Mouse (Mus musculus): Measurements from ENCODE around the gene Omg.

Omg gene

DNA sequence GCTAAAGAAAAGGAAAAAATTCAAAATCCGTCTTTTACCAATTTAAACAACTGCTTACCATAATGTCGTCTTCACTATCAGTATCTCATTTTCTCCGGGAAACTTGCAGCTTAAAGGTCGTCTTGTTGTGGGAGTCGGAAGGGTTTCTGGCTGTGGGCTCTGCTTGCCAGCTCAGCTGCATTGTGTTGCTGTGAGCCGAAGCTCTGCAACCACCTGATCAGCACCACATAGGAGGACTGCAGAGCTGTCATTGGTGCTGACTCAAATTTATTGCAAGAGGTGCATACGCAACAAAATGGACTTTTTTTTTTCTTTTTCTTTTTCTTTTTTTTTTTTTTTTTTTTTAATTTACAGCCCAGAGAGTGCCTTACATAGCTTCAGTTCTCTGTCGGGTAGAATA, at the start of gene Omg:
Gene Omg (minus strand): TSS at position 240 of the 400 bp plus-strand sequence.
- peak; percentile 51 to 60 for DNase-seq (ENCODE audit: low spot score in 2 of 2)

DNA sequence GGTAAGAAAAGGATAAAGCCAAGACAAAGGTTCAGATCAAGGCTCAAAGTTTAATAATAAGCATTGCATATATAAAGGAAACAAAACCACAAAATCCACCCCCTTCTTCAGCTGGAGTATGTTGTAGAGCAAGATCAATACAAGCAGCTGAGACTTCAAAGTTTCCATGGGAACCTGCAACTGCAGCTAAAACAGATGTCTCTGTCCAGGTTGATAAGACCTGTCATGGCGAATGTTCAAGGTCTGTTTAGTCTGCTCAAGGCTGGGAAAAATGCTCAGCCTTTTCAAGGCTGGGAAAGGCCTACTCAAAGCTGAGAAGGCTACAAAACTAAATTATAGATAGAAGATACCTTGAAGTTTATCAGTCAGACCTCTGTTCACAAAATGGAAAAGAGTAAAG, 48.7 kb upstream of the Omg start:
- no peak for DNase-seq (ENCODE audit: low spot score in 2 of 2)

DNA sequence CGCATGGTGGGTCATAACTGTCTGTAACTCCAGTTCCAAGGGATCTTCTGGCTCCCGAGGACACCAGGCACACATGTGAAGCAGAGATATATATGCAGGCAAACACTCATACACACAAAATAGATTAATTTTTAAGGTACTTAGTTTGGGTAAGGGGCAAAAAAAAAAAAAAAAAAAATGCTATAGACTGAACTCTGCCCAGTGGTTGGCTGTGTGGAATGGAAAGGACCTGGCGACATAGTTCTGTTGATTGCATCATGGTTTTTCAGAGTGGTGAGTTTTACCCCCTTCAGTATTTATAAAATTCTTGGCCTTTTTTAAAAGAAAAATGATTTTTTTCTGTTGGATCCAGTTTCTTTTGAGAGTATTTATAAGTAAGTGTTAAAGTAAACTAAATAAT, 32.4 kb upstream of the Omg start:
- no peak for DNase-seq (ENCODE audit: low spot score in 2 of 2)

DNA sequence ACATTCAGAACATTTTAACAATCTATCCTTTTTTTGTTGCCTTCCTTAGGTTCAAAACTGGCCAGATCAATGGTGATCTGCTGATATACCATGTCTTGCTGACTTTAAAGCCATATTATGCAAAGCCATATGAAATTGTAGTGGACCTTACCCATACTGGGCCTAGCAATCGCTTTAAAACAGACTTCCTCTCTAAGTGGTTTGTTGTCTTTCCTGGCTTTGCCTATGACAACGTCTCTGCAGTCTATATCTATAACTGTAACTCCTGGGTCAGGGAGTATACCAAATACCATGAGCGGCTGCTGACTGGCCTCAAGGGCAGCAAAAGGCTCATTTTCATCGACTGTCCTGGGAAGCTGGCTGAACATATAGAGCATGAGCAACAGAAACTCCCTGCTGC, 31.7 kb upstream of the Omg start:
- no peak for DNase-seq (ENCODE audit: low spot score in 2 of 2)

DNA sequence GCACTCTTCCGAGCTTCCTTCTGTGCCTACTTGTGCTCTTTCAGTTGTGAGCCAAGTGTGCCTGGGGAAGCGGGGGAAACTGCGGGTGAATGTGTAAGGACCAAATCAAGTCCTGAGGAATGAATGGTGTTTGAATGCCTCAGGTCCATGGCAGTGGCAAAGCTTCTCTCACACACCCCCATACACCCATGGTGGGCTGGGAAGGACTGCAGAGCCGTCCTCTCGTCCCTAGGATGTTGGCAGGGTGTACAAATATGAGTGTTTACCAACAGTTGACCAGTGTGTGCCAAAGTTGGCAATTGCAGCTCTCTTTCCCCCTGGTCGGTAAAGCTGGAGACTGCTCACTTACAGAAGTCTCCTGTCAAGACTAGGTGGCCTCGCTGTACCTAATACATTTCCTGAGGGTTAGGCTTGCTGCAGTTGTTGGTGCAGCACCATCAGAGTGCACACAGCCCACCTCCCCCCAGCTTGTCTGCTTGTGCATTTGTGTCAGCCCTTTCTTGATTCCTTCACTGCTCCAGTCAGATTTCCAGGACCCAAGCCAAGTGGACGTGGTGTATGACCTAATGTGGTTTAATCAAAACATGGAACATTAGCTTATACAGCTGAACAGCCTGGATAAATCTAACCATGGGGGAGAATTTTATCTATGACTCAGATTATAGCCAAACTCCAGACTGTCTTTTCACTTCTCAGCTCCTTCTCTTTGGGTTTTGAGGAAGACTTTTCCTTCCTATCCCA, 30.2 kb upstream of the Omg start:
- no peak for DNase-seq (ENCODE audit: low spot score in 2 of 2)

DNA sequence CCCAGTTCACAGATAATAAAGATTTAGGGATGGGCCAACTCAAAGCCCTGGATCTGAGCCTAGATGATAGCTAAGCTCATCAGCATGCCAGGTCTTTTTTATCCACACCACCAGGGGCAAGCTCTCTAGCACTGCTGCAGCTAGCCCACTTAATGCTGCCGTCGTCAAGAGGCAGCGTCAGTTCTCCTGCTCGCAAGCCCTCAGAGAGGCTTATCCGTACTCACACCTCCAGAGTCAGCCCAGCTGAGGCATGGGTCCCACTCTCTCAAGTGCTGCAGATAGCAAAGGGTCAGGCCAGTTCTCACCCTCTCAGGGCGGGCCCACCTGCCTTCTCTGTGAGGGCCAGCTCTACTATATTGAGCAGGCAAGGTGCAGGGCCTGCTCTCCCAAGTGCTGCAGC, 29.4 kb upstream of the Omg start:
- no peak for DNase-seq (ENCODE audit: low spot score in 2 of 2)

DNA sequence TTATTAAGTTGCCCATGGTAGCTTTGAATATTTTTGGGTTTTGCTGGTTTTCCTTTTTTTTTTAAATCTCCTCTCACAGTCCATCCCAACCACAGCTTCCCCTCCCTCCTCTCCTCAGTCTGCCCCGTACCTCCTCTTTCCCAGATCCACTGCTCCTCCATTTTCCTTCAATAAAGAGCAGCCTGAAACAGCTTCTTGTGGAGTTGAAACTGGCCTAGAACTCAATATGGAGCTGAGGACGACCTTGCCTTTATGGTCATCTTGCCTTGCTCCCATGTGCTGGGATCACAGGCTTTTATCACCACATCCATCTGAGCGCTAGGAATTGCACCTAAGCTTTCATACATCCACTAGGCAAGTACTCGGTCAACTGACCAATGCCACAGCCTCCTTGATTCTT, 27.6 kb upstream of the Omg start:
- DNase-seq (ENCODE audit: low spot score in 2 of 2), result no peak

DNA sequence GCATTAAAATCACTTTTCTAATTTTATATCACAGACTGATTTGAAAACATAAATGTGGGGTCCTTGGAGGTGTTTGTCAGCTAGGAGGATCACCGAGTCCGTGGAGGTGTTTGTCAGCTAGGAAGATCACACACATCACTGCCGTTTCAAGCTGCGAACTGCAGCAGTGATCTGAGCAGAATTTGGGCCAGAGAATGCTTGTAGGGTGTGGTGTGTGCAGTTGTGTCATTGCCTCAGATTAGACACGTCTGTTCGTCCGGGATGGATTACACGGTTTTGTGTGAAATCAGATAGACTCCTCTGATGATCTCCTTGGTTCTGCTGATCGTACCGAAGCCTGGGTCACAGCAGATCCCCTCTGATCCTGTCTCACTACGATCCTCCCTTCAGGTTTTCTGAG, 26.9 kb upstream of the Omg start:
- no peak for DNase-seq (ENCODE audit: low spot score in 2 of 2)

DNA sequence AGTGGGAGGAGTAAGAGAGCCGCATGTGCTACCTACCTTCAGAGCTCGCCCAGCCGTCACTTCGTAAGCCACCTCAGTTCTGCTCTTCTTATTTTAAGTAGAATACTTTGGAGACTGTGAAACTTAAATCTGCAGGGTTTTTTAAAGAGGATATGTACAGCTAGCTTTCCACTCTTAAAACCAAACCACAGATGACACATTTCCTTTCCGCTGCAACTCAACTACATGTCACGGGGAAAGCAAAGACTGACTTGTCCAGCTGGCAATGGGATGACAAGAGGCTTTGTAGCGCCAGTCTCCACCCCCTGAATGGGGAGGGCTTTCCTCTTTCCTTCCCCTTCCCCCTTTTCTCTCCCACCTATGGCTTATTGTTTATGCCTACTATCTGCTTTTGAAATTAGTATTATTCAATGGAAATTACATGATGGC, 26.5 kb upstream of the Omg start, which contains the start of the genes Evi2 and Evi2a:
Gene Evi2 (minus strand): TSS at position 257 of the 429 bp plus-strand sequence.
Gene Evi2a (minus strand): TSS at position 277 of the 429 bp plus-strand sequence.
- DNase-seq (ENCODE audit: low spot score in 2 of 2), result no peak

DNA sequence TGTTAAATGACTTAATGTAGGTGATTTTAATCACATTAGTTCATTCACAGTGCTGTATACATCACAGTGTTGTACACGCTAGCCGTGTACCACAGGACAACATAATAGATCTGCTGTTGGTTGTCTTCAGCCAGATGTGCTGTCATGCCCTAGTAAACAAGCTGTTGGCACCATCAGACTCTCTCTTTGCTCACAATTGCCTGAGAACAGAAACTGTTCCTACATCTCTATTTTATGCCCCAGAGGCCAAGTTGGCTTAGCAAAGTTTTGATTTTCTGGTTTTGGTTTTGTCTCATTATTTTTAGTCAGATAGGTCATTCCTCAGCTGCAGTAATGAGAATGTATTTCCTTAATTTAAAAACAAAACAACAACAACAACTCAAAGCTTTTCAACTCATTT, 25.9 kb upstream of the Omg start:
- no peak for DNase-seq (ENCODE audit: low spot score in 2 of 2)

DNA sequence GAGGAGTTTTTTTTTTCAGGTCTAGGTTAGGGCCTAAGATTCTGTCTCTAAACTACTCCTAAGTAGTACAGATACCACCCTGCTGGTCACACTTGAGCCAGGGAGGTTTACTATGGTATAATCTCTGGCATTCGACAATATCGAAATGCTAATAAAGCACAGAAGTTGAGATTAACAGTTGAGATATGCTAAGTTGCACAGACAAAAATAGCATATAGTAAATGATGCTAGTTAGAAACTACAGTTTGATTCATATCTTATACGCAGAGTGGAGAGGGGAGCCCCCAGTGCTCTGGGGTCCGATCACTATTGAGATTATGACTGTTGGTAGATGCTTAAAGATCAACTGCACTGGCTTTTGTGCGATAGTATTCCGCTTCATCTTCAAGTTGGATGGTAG, 25.3 kb upstream of the Omg start:
- no peak for DNase-seq (ENCODE audit: low spot score in 2 of 2)

DNA sequence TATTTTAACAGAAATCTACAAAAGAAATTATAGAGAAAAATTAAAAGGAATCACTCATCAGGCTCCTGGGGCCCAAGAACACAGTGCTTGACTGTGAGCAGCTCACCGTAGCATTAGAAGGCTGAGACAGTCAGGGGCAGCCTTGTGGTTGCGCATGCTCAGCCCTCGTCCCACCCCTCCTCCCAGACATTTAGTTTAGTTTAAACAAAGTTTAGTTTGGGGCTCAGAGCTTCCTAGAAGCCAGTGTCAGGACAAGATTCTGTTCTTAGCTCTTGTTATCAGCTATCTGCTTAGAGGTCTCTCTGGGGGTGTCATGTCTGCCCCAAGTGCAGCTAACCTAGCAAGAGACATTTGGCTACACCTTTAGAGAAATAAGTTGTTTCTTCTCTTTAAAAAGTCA, 24.7 kb upstream of the Omg start:
- DNase-seq (ENCODE audit: low spot score in 2 of 2), result no peak

DNA sequence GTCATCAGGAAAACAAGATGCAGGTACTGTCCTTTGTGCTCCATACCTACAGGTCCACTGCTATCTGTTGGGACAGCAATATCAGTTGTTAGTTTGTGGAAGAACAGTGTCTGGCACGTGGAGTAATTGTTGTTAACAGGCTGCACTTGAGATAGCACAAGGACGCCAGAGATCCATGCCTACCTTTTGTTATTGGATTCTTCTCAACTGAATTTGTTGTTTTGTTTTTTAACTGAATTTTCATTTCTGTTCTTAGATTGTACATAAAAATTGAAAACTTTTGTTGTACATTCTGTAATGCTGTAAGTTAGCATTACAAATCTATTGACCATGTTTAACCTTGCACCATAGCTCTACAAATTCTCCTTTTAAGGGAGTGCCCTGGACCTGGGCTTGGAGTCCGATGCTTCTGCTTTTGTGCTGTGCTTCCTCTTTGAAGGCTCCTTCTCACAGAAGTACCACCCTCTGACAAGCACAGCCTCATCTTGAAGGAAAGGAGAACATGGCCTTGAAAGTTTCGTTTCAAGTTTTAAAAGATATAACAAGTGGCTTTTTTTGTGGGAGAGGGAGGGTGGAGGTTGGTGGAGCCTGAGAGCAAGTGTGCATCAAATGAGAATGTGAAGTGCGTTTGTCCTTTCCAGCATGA, 24.0 kb upstream of the Omg start:
- DNase-seq (ENCODE audit: low spot score in 2 of 2), result no peak

DNA sequence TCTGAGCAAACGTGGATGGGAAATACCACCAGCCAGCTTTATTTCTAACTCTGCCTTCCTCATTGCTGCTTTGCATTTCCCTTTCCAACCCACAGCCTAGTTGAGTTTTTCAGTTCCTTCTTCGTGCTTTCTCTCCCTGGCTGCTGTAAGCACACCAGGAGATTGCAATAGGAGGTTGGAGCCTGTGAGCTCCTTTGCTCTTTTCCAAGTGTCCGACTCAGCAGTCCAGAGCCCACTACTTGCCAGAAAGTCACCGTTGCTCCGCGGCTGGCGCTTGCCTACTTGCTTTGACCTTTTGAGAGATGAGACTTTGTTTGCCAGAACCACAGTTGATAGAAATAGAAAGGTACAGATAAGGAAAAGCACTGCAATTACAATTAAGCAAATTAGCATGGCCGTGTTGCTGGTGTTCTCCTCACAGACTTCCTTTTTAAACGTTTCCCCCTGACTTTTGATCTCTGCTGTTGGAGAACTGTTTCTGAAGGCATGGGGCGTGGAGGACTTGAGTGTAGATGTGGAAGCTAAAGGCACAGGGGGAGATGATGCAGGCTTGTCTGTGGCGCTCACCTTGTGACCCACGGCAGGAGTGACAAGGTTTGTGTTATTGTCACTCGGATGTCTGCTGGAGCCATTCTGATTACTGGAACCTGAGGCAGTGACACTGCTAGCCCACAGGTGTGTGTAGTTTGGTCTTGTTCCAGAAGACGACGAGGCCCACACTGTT, 23.3 kb upstream of the Omg start:
- no peak for DNase-seq (ENCODE audit: low spot score in 2 of 2)

DNA sequence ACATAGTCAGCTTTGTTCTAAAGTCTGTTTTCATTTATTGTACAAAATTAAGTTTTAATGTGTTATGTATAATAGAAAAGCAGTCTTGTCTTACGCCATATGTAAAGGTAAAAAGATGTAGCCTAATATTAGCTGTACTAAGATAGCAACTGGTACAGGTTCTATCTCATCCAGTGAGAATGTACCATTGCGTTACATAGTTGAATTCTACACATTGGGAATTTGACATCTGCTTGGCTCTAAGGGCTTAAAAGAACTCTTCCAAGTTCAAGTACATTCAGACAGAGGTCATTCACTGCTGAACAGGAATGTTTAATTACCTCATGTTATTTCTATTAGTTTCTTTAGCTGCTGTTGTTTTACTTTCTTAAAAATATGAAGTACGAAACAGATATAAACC, 22.7 kb upstream of the Omg start:
- no peak for DNase-seq (ENCODE audit: low spot score in 2 of 2)

DNA sequence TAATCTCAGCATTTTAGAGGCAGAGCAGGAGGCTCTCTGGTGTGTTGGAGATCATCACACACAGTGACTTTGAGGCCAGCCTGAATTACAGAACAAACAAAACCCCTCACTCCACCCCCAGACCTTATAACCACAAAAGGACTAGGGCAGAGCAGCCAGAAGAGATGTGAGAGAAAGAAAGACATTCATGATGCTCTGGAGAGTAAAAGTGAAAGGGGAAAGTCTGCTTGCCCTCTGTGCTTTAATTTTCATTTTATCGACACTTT, 20.4 kb upstream of the Omg start:
- no peak for DNase-seq (ENCODE audit: low spot score in 2 of 2)

DNA sequence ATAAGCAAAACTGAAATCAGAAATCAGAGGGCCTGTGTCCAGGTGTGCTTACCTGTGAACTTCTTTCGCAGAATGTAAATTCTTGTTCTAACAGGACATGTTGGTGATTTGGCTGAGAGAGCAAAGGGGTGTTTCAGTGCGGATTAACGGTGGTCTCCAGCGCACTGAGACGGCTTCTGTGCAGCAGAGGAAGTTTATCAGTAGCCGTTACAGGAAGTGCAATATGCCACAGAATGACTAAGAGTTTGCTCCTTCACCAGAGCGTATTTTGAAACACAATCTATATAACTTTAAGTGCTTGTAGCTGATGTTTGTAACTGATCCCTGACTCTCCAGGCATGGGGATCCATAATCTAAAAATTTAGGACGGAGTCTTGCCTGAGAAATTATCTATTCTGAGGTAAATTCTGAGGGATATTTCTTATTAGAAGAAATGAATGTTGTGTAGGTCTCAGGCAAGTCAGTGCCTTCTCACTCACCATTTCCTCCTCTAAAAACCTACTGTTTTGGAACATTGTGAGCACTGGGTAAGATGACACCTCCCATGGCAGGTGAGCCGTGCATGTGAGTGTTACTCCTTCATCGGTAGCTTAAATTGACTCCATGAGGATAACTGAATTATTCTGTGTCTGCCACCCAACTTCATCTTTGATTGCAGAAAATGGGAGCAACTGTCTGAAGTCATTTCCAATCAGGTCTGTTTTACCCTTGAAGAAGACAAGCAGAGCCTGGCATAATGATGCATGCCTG, 19.9 kb upstream of the Omg start, which contains the start of gene Evi2b:
Gene Evi2b (minus strand): TSS at position 203 of the 750 bp plus-strand sequence.
- no peak for DNase-seq (ENCODE audit: low spot score in 2 of 2)

DNA sequence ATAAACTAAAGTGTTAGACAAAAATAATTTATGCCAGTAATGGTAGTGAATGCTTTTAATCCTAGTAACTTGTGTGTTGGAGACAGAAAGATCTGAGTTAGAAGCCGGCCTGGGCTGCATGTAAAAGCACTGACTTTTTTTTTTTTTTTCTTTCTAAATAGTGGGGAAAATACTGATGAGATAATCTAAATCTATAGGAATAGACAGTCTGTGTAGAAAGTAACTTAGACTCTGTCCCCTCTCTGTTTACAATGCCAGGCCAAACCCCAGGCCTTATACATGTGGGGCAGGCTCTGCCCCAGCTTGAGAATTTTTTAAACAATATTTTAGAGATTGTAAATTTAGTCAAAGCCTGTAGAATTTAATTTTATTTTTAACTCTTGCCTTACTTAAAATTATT, 19.1 kb upstream of the Omg start:
- no peak for DNase-seq (ENCODE audit: low spot score in 2 of 2)

DNA sequence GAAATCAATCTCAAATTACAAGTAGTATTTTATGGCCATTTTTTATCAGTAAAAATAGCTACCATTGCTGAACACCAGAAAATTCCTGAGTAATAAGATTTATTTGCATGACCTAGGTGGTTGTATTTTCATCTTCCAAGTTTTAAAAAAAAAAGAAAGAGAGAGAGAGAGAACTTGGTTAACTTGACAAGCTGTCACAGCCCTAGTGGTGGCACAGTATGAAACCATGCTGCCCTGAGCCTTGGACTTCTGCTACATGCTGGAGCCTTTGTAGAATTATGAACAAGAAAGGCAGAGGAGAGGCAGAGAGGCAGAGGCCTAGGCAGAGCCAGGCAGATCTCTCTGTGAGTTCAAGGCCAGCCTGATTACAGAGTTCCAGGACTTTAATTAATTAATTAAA, 18.0 kb upstream of the Omg start:
- no peak for DNase-seq (ENCODE audit: low spot score in 2 of 2)

DNA sequence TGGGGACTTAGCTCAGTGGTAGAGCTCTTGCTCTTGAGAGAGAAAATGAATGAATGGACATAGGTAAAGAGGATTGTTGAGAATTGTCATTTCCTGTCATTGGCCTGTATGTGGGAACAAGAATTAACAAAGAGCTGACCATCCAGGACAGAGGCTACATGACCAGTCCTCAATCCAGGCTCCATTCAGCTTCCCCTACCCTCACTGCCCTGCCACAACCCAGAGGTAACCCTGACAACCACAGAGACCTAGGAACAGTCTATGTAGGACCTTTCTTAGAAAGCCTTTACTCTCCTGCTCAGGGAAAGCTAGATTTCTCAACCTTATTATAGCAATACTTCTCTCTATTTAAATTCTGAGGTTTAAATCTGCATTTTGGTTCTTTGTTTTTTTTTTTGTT, 16.9 kb upstream of the Omg start:
- DNase-seq (ENCODE audit: low spot score in 2 of 2), result no peak

DNA sequence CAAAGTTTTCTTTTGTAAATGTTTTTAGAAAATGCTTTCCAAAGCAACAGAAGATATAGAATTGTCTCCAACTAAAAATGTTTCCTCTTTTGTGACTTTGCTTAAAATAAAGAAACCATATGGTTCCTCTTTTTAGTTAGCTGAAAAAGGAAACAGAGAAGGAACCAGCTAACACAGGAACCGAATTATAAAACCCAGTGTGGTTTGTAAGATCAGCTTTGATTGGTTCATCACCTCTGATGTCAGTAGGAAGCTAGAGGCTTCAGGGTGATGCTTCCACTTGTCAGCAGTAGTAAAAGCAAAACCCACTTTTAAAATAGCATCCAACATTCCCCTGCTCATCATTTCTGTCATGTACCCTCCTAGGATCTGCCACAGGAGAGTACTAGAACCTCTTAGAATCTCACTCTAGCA, 16.0 kb upstream of the Omg start:
- no peak for DNase-seq (ENCODE audit: low spot score in 2 of 2)

DNA sequence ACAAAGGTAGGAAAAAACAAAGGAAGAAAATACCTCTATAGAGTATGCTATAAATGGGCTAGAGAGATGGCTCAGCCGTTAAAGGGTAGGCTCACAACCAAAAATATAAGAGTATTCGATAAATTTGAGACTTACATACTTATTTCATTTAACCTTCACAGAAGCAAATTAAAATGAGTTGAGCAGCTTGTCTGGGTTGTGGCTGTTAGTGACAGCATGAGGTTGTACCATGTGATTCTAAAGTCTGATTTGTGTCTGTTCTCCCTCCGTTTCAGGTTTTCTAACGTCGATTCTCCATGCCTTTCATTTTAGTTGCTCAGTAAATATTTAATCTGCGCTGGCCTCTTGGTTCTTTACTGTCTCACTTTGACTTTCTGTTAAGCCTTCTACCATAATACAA, 15.4 kb upstream of the Omg start:
- no peak for DNase-seq (ENCODE audit: low spot score in 2 of 2)
